Mouse (Mus musculus) midbrain, embryonic 15.5 days (tissue): ENCODE measurements at regions not wholly inside any gene's neighbourhood (a gene's known extent, or its start where the extent isn't known, plus 50 kb on each side); places are given as distances from the start of the nearest gene placed in this dataset.
"Not testable (repeated sequence)": the region's sequence is repeated elsewhere in the genome, so short reads cannot be mapped to it uniquely, and the experiment has no call there.

Source experiments
- ATAC-seq: fragments of 200-750 bp; cut with Nextera tagmentation; replicated peaks from 2 replicates; pipeline ENCODE4 v1.8.0; 2017; ENCODE audit warnings: moderate TSS enrichment
- H3K27ac ChIP-seq: fragments of 300-500 bp; sonication (generic); 2 replicates; pipeline ENCODE4 v1.5.1; 2015; ENCODE audit warnings: mild to moderate bottlenecking, inconsistent platforms
- H3K27me3 ChIP-seq: fragments of 300-500 bp; sonication (generic); replicated peaks from 2 replicates; pipeline ENCODE4 v1.6.1; 2015; ENCODE audit warnings: inconsistent platforms
- H3K36me3 ChIP-seq: fragments of 300-500 bp; sonication (generic); replicated peaks from 2 replicates; pipeline ENCODE4 v1.6.1; 2015; ENCODE audit warnings: inconsistent platforms
- H3K4me1 ChIP-seq: fragments of 300-500 bp; sonication (generic); 2 replicates; pipeline ENCODE4 v1.6.1; 2015; ENCODE audit warnings: inconsistent platforms
- H3K4me2 ChIP-seq: fragments of 300-500 bp; sonication (generic); 2 replicates; pipeline ENCODE4 v1.6.1; 2015; ENCODE audit warnings: inconsistent platforms, mild to moderate bottlenecking, moderate library complexity
- H3K4me3 ChIP-seq: fragments of 300-500 bp; sonication (generic); 2 replicates; pipeline ENCODE4 v1.5.1; 2015; ENCODE audit warnings: mild to moderate bottlenecking, inconsistent platforms
- H3K9ac ChIP-seq: fragments of 300-500 bp; sonication (generic); 2 replicates; pipeline ENCODE4 v1.6.1; 2015; ENCODE audit warnings: mild to moderate bottlenecking, inconsistent platforms
- H3K9me3 ChIP-seq: fragments of 300-500 bp; sonication (generic); 2 replicates; pipeline ENCODE4 v1.6.1; 2016; ENCODE audit warnings: inconsistent platforms
- WGBS: fragments of 180-500 bp; shearing (Covaris S2); methylation state at CpG from one replicate; pipeline ENCODE4 v1.1.7; 2015; ENCODE audit warnings: mixed read lengths; 5-methylcytosine and 5-hydroxymethylcytosine counted together

- Histone ChIP-seq H3K9ac (no peak overlapping the region), H3K27ac (peak overlapping the region; percentile 75), H3K4me3 (no peak overlapping the region), H3K27me3 (no peaks in the 10 kb centered on the region), H3K4me1 (peaks cover 12% of the 10 kb centered on the region), H3K4me2 (0 out of 2 replicates have a peak overlapping the region, but pooled peaks have one; percentile 17), H3K9me3 (no peaks in the 10 kb centered on the region), H3K36me3 (no peaks in the 10 kb centered on the region)
- 15% methylated on average over 11 of the region's 11 CpGs for WGBS
- peak; percentile 95 for ATAC-seq
These were observed 261.5 kb upstream of the AI593442 start for GRCm38 (mm10) chr9:52940964-52941636.

GRCm38 (mm10) chr9:52935082-52935481, 255.5 kb upstream of the AI593442 start:
- peaks cover 11% of the 10 kb centered on the region; the same call in 1 of the 2 replicates for H3K4me1 ChIP-seq
- ATAC-seq = peak; percentile 33; the same call in 1 of the 2 replicates
- H3K4me2 ChIP-seq = no peak overlapping the region
- H3K27me3 ChIP-seq = no peaks in the 10 kb centered on the region
- no peaks in the 10 kb centered on the region for H3K36me3 ChIP-seq
- H3K4me3 ChIP-seq = no peak overlapping the region
- H3K9me3 ChIP-seq = no peaks in the 10 kb centered on the region
- no peak overlapping the region for H3K9ac ChIP-seq
- WGBS = 29% methylated on average over 6 of the region's 6 CpGs
- 0 out of 2 replicates have a peak overlapping the region, but pooled peaks have one; percentile 8 for H3K27ac ChIP-seq

- H3K4me2 ChIP-seq = no peak overlapping the region
- no peaks in the 10 kb centered on the region for H3K36me3 ChIP-seq
- 79% methylated on average over 4 of the region's 4 CpGs for WGBS
- no peaks in the 10 kb centered on the region for H3K9me3 ChIP-seq
- no peak for ATAC-seq
- no peak overlapping the region for H3K4me3 ChIP-seq
- no peaks in the 10 kb centered on the region for H3K27me3 ChIP-seq
- H3K27ac ChIP-seq = no peak overlapping the region
- H3K4me1 ChIP-seq = no peaks in the 10 kb centered on the region
- no peak overlapping the region for H3K9ac ChIP-seq
These were observed 237.9 kb upstream of the AI593442 start for GRCm38 (mm10) chr9:52917516-52917915.

- not testable (repeated sequence) for H3K9ac ChIP-seq, H3K27me3 ChIP-seq, H3K36me3 ChIP-seq, H3K9me3 ChIP-seq, H3K4me3 ChIP-seq, H3K4me2 ChIP-seq, ATAC-seq, H3K4me1 ChIP-seq, H3K27ac ChIP-seq
- no CpG with 5 or more reads among the region's 2 CpGs for WGBS
These were observed 209.1 kb upstream of the AI593442 start for GRCm38 (mm10) chr9:52888653-52889052.

GRCm38 (mm10) chr9:52887997-52888396, 208.4 kb upstream of the AI593442 start:
- H3K4me2 ChIP-seq, H3K9ac ChIP-seq, H3K27me3 ChIP-seq, H3K9me3 ChIP-seq, H3K36me3 ChIP-seq, H3K4me1 ChIP-seq, ATAC-seq, H3K27ac ChIP-seq, H3K4me3 ChIP-seq: not testable (repeated sequence)
- no CpG with 5 or more reads among the region's 3 CpGs for WGBS

- Histone ChIP-seq H3K9ac (no peak overlapping the region), H3K4me2 (no peak overlapping the region), H3K9me3 (no peaks in the 10 kb centered on the region), H3K36me3 (no peaks in the 10 kb centered on the region), H3K4me3 (no peak overlapping the region), H3K4me1 (no peaks in the 10 kb centered on the region), H3K27me3 (no peaks in the 10 kb centered on the region), H3K27ac (no peak overlapping the region)
- WGBS = 78% methylated on average over 1 of the region's 1 CpGs
- ATAC-seq = no peak
These were observed 187.7 kb upstream of the AI593442 start for GRCm38 (mm10) chr9:52867236-52867635.

GRCm38 (mm10) chr9:52860327-52860726, 180.7 kb upstream of the AI593442 start:
- Histone ChIP-seq H3K4me3 (no peak overlapping the region), H3K4me2 (no peak overlapping the region), H3K27me3 (no peaks in the 10 kb centered on the region), H3K9ac (no peak overlapping the region), H3K9me3 (no peaks in the 10 kb centered on the region), H3K4me1 (no peaks in the 10 kb centered on the region), H3K36me3 (no peaks in the 10 kb centered on the region), H3K27ac (no peak overlapping the region)
- WGBS = 43% methylated on average over 4 of the region's 4 CpGs
- ATAC-seq = peak; percentile 63; the same call in 1 of the 2 replicates

- 63% methylated on average over 4 of the region's 4 CpGs for WGBS
- no peak overlapping the region for H3K9ac ChIP-seq
These were observed 178.8 kb upstream of the AI593442 start for GRCm38 (mm10) chr9:52858411-52858810.

GRCm38 (mm10) chr9:52853338-52853737, 173.8 kb upstream of the AI593442 start:
- H3K4me3 ChIP-seq = no peak overlapping the region
- no peaks in the 10 kb centered on the region for H3K36me3 ChIP-seq
- ATAC-seq = no peak
- H3K9me3 ChIP-seq = no peaks in the 10 kb centered on the region
- 69% methylated on average over 6 of the region's 6 CpGs for whole genome bisulfite sequencing
- no peak overlapping the region for H3K27ac ChIP-seq
- H3K4me2 ChIP-seq = no peak overlapping the region
- no peaks in the 10 kb centered on the region for H3K27me3 ChIP-seq
- no peaks in the 10 kb centered on the region for H3K4me1 ChIP-seq
- H3K9ac ChIP-seq = no peak overlapping the region

More at GRCm38 (mm10) chr9:52858411-52858810, 178.8 kb upstream of the AI593442 start:
- Histone ChIP-seq H3K4me3 (no peak overlapping the region), H3K9me3 (no peaks in the 10 kb centered on the region), H3K4me1 (no peaks in the 10 kb centered on the region), H3K36me3 (no peaks in the 10 kb centered on the region), H3K27me3 (no peaks in the 10 kb centered on the region), H3K27ac (no peak overlapping the region), H3K4me2 (no peak overlapping the region)
- no peak for ATAC-seq

- H3K9ac ChIP-seq = no peak overlapping the region
- H3K9me3 ChIP-seq = no peaks in the 10 kb centered on the region
- WGBS = 87% methylated on average over 2 of the region's 2 CpGs
- no peak overlapping the region for H3K4me3 ChIP-seq
- H3K27me3 ChIP-seq = no peaks in the 10 kb centered on the region
- no peaks in the 10 kb centered on the region for H3K4me1 ChIP-seq
- no peaks in the 10 kb centered on the region for H3K36me3 ChIP-seq
- ATAC-seq = no peak
- H3K27ac ChIP-seq = no peak overlapping the region
- H3K4me2 ChIP-seq = no peak overlapping the region
These were observed 171.0 kb upstream of the AI593442 start for GRCm38 (mm10) chr9:52850552-52850951.

GRCm38 (mm10) chr9:52849931-52850330, 170.4 kb upstream of the AI593442 start:
- WGBS = 64% methylated on average over 3 of the region's 3 CpGs
- Histone ChIP-seq H3K36me3 (no peaks in the 10 kb centered on the region), H3K9ac (no peak overlapping the region), H3K4me2 (no peak overlapping the region), H3K27me3 (no peaks in the 10 kb centered on the region), H3K27ac (no peak overlapping the region), H3K4me3 (no peak overlapping the region), H3K9me3 (no peaks in the 10 kb centered on the region), H3K4me1 (no peaks in the 10 kb centered on the region)
- no peak for ATAC-seq

GRCm38 (mm10) chr9:52841105-52841504, 161.5 kb upstream of the AI593442 start:
- no peaks in the 10 kb centered on the region for H3K4me1 ChIP-seq
- no peaks in the 10 kb centered on the region for H3K9me3 ChIP-seq
- no peaks in the 10 kb centered on the region for H3K36me3 ChIP-seq
- no peaks in the 10 kb centered on the region for H3K27me3 ChIP-seq
- H3K4me2 ChIP-seq = no peak overlapping the region
- 87% methylated on average over 4 of the region's 4 CpGs for WGBS
- no peak for ATAC-seq
- H3K4me3 ChIP-seq = no peak overlapping the region
- H3K9ac ChIP-seq = no peak overlapping the region
- no peak overlapping the region for H3K27ac ChIP-seq

- no peak for ATAC-seq
- Histone ChIP-seq H3K27ac (no peak overlapping the region), H3K4me3 (no peak overlapping the region), H3K9ac (no peak overlapping the region), H3K4me1 (no peaks in the 10 kb centered on the region), H3K27me3 (no peaks in the 10 kb centered on the region), H3K4me2 (no peak overlapping the region), H3K36me3 (no peaks in the 10 kb centered on the region), H3K9me3 (no peaks in the 10 kb centered on the region)
These were observed 160.4 kb upstream of the AI593442 start for GRCm38 (mm10) chr9:52839996-52840395.
